Mouse (Mus musculus): ENCODE data around the gene Glul.
A peak's percentile ranks its signal among the peaks of the same experiment; 100 is the strongest.

- TF ChIP-seq CTCF (IDR thresholded peaks at IDR 0.05; ENCODE audit: low read depth) (peak; percentile 85), EP300 (IDR thresholded peaks at IDR 0.05; ENCODE audit: low read depth) (0 out of 2 replicates have a peak, but pooled peaks have one; percentile 19)
These were observed 4.8 kb upstream of the Glul start for GRCm38 (mm10) chr1:153894979-153895378.
